Comparison of ENCODE assay signal across 28 mouse cellular contexts in genomic region chr4:154526351-154526786, GRCm38 (mm10).
DNase-seq lines count a peak whose midpoint lies in the region; ATAC-seq and TF ChIP-seq lines count a peak whose summit lies in the region.
"Had no signal": no experiment of that assay in that cellular context is flagged by ENCODE, and none has a peak within 500 bp of the region (broad histone marks: within the 10 kb centered on the region; RNA-seq: fewer than 3 reads in every experiment).

No protein-coding gene starts in this region.

- H3K4me1 ChIP-seq in heart, embryonic 15.5 days (replicated peaks) = peaks cover 60% of the 10 kb centered on the region
- peaks cover 9% of the 10 kb centered on the region for H3K4me1 ChIP-seq in lung, adult 2 months (ENCODE audit: control insufficient read depth, insufficient read depth, low read length)
- H3K4me1 ChIP-seq in midbrain, embryonic 10.5 days = peaks cover 55% of the 10 kb centered on the region
- H3K4me1 ChIP-seq in hindbrain, embryonic 12.5 days = peaks cover 42% of the 10 kb centered on the region

- peak overlapping the region; percentile 79; the same call in 1 of the 2 replicates for H3K27ac ChIP-seq in heart, embryonic 15.5 days
- H3K27ac ChIP-seq in midbrain, embryonic 10.5 days (replicated peaks) = no peak overlapping the region
- no peak overlapping the region for H3K27ac ChIP-seq in hindbrain, embryonic 12.5 days
- H3K27ac ChIP-seq: forebrain, embryonic 13.5 days; hindbrain, embryonic 14.5 days; kidney, embryonic 15.5 days; left cerebral cortex, adult 2 months; neural tube, embryonic 13.5 days had no signal

- intact Hi-C loops in heart, postnatal 10 days (cut with DNase I) = no loop called here

- H3K4me3 ChIP-seq in heart, embryonic 15.5 days = no peak overlapping the region
- no peak overlapping the region for H3K4me3 ChIP-seq in lung, adult 2 months (replicated peaks; ENCODE audit: extremely low read depth, low read depth, low read length)
- no peak overlapping the region for H3K4me3 ChIP-seq in midbrain, embryonic 10.5 days
- H3K4me3 ChIP-seq in hindbrain, embryonic 12.5 days = no peak overlapping the region
- H3K4me3 ChIP-seq: forebrain, embryonic 13.5 days; heart, embryonic 10.5 days; kidney, embryonic 15.5 days; left cerebral cortex, adult 2 months; myocyte; neural tube, embryonic 13.5 days had no signal

- ATAC-seq in heart, embryonic 15.5 days (replicated peaks; ENCODE audit: insufficient number of reproducible peaks, insufficient read depth, low FRiP score, low read depth) = no peak
- ATAC-seq in hindbrain, embryonic 12.5 days (ENCODE audit: low FRiP score) = no peak
- ATAC-seq: forebrain, embryonic 13.5 days; liver, postnatal 0 days; midbrain, embryonic 16.5 days had no signal

- no peaks in the 10 kb centered on the region for H3K9me3 ChIP-seq in heart, embryonic 15.5 days (replicated peaks)
- no peaks in the 10 kb centered on the region for H3K9me3 ChIP-seq in midbrain, embryonic 10.5 days (replicated peaks)
- no peaks in the 10 kb centered on the region for H3K9me3 ChIP-seq in hindbrain, embryonic 12.5 days (replicated peaks)
- H3K9me3 ChIP-seq: forebrain, embryonic 13.5 days; heart, embryonic 10.5 days; kidney, embryonic 15.5 days; neural tube, embryonic 13.5 days had no signal

- no peak for DNase-seq in heart, postnatal 10 days
- peak; percentile 74 to 84 for DNase-seq in lung, adult 18-20 months
- DNase-seq in lung, adult 2 months = no peak
- DNase-seq in lung, postnatal 4 days = peak; percentile 53 to 74
- DNase-seq in cerebellum, postnatal 4 days (ENCODE audit: low spot score in 2 of 2) = no peak
- DNase-seq in midbrain, embryonic 10.5 days (ENCODE audit: low spot score) = no peak
- DNase-seq: adrenal gland, postnatal 10 days; cerebellum, adult 8-10 months; cerebellum, postnatal 36 days; heart, postnatal 14 days; kidney, postnatal 4 days; layer of hippocampus, adult 9-11 months; liver; liver, postnatal 0 days; retina, postnatal 1 day; right cerebral cortex, postnatal 25 days; spleen, adult 18-20 months; thymus, adult 2 months had no signal

- WGBS in heart, embryonic 15.5 days = 79% methylated on average over 6 of the region's 6 CpGs
- 67% methylated on average over 6 of the region's 6 CpGs for WGBS in lung, adult 2 months
- 80% methylated on average over 6 of the region's 6 CpGs for WGBS in midbrain, embryonic 10.5 days
- 82% methylated on average over 6 of the region's 6 CpGs for WGBS in hindbrain, embryonic 12.5 days

- TF ChIP-seq CTCF in lung, adult 2 months (IDR thresholded peaks at IDR 0.05; ENCODE audit: insufficient read depth, low read length) = no peak

- no peaks in the 10 kb centered on the region for H3K27me3 ChIP-seq in heart, embryonic 15.5 days
- H3K27me3 ChIP-seq in midbrain, embryonic 10.5 days (ENCODE audit: low read depth, poor library complexity, severe bottlenecking) = peaks cover 89% of the 10 kb centered on the region
- peaks cover 45% of the 10 kb centered on the region for H3K27me3 ChIP-seq in hindbrain, embryonic 12.5 days

- TF ChIP-seq POLR2A in lung, adult 2 months (IDR thresholded peaks at IDR 0.05; ENCODE audit: borderline replicate concordance, extremely low read depth, low read depth, low read length) = no peak

- H3K36me3 ChIP-seq in heart, embryonic 15.5 days = no peaks in the 10 kb centered on the region
- H3K36me3 ChIP-seq in midbrain, embryonic 10.5 days = no peaks in the 10 kb centered on the region
- no peaks in the 10 kb centered on the region for H3K36me3 ChIP-seq in hindbrain, embryonic 12.5 days
- H3K36me3 ChIP-seq: heart, embryonic 10.5 days; kidney, embryonic 15.5 days; neural tube, embryonic 13.5 days had no signal

- H3K9ac ChIP-seq in heart, embryonic 15.5 days = no peak overlapping the region
- H3K9ac ChIP-seq in hindbrain, embryonic 12.5 days = no peak overlapping the region
- H3K9ac ChIP-seq: forebrain, embryonic 13.5 days; hindbrain, embryonic 14.5 days; kidney, embryonic 15.5 days; liver, postnatal 0 days; neural tube, embryonic 13.5 days had no signal

- no peak overlapping the region for H3K4me2 ChIP-seq in heart, embryonic 15.5 days
- no peak overlapping the region for H3K4me2 ChIP-seq in hindbrain, embryonic 12.5 days (replicated peaks)
- H3K4me2 ChIP-seq: forebrain, embryonic 13.5 days; hindbrain, embryonic 14.5 days; kidney, embryonic 15.5 days; neural tube, embryonic 13.5 days had no signal

Comparison
In these comparisons a context has a peak if more than half of its experiments do, and no peak if none do; other contexts are left out.
1. DNase-seq: peak in lung, adult 18-20 months (2 of 2) and lung, postnatal 4 days (2 of 2); none in heart, postnatal 10 days (0 of 2), lung, adult 2 months (single experiment), cerebellum, postnatal 4 days (0 of 2) and midbrain, embryonic 10.5 days (single experiment).